Mouse (Mus musculus) urinary bladder, adult 2 months (tissue): ENCODE results near the gene Eps8l1. TPM values are rescaled to one million over a fixed set of nuclear protein-coding genes. Genes with fewer than 3 reads are reported as not detected.
"Not testable (repeated sequence)": the region's sequence is repeated elsewhere in the genome, so short reads cannot be mapped to it uniquely, and the experiment has no call there.

Source experiments
- DNase-seq: peaks from one replicate; pipeline ENCODE4 v3.0.0; 2022; ENCODE audit warnings: low spot score
- polyA plus RNA-seq: library from polyadenylated mRNA; depleted of rRNA; stranded (reverse); fragments of >200 nt; gene quantifications from 2 replicates; pipeline ENCODE4 v1.2.3, GENCODE M21; 2012; rRNA removed

The Eps8l1 gene
- 19.2 and 21.2 TPM in 2 replicates for polyA plus RNA-seq

GRCm38 (mm10) chr7:4460576-4461434 lies at the start of gene Eps8l1:
TSS of gene Eps8l1 (plus strand) at chr7:4460674.
- no peak for DNase-seq

- not testable (repeated sequence) for DNase-seq
Measured at GRCm38 (mm10) chr7:4412406-4412805, 48.1 kb upstream of the Eps8l1 start.

- DNase-seq: no peak
Measured at GRCm38 (mm10) chr7:4419681-4420080, 40.8 kb upstream of the Eps8l1 start.

GRCm38 (mm10) chr7:4420230-4420629 lies 40.2 kb upstream of the Eps8l1 start:
- no peak for DNase-seq

GRCm38 (mm10) chr7:4427161-4427912 lies 33.1 kb upstream of the Eps8l1 start:
- DNase-seq: peak; percentile 31

- no peak for DNase-seq
Measured at GRCm38 (mm10) chr7:4430246-4430844, 30.1 kb upstream of the Eps8l1 start.

GRCm38 (mm10) chr7:4431548-4431947 lies 28.9 kb upstream of the Eps8l1 start:
- DNase-seq: peak; percentile 60

- DNase-seq: no peak
Measured at GRCm38 (mm10) chr7:4432026-4432425, 28.4 kb upstream of the Eps8l1 start.

- DNase-seq: peak; percentile 4
Measured at GRCm38 (mm10) chr7:4437721-4438120, 22.8 kb upstream of the Eps8l1 start.

- no peak for DNase-seq
Measured at GRCm38 (mm10) chr7:4440549-4440948, 19.9 kb upstream of the Eps8l1 start.

GRCm38 (mm10) chr7:4445216-4445791 lies 15.2 kb upstream of the Eps8l1 start, which contains the start of gene Rdh13:
TSS of gene Rdh13 (minus strand) at chr7:4445649.
- peak; percentile 69 for DNase-seq

GRCm38 (mm10) chr7:4447138-4447537 lies 13.3 kb upstream of the Eps8l1 start:
- no peak for DNase-seq

- no peak for DNase-seq
Measured at GRCm38 (mm10) chr7:4448439-4448838, 12.0 kb upstream of the Eps8l1 start.

- no peak for DNase-seq
Measured at GRCm38 (mm10) chr7:4449211-4449610, 11.3 kb upstream of the Eps8l1 start.

GRCm38 (mm10) chr7:4452644-4453043 lies 7.8 kb upstream of the Eps8l1 start:
- DNase-seq: peak; percentile 51

GRCm38 (mm10) chr7:4464194-4464824 lies 3.8 kb downstream of the Eps8l1 start:
- peak; percentile 55 for DNase-seq

- no peak for DNase-seq
Measured at GRCm38 (mm10) chr7:4467801-4468200, 7.3 kb downstream of the Eps8l1 start.

- DNase-seq: no peak
Measured at GRCm38 (mm10) chr7:4470275-4471178, 10.1 kb downstream of the Eps8l1 start.

GRCm38 (mm10) chr7:4471179-4471555 lies 10.7 kb downstream of the Eps8l1 start:
- peak; percentile 68 for DNase-seq

GRCm38 (mm10) chr7:4473940-4474339 lies 13.5 kb downstream of the Eps8l1 start:
- DNase-seq: no peak
